Mouse (Mus musculus) forebrain, postnatal 0 days (tissue): Measurements from ENCODE around the gene Ano2. TPM values are rescaled to one million over a fixed set of nuclear protein-coding genes. Genes with fewer than 3 reads are reported as not detected.

Experiments used
- ATAC-seq: fragments of 200-750 bp; cut with Nextera tagmentation; 2 replicates; pipeline ENCODE4 v1.8.0; 2017; ENCODE audit warnings: mild to moderate bottlenecking, moderate library complexity
- DNase-seq: peaks from one replicate; pipeline ENCODE4 v3.0.0-alpha.2; 2015
- H3K27ac ChIP-seq: fragments of 300-500 bp; sonication (generic); 2 replicates; pipeline ENCODE4 v1.5.1; 2014; ENCODE audit warnings: low read depth, mild to moderate bottlenecking, antibody characterized with exemption, low read length, moderate library complexity, mixed read lengths
- H3K27me3 ChIP-seq: fragments of 300-500 bp; sonication (generic); 2 replicates; pipeline ENCODE4 v1.6.1; 2014; ENCODE audit warnings: mild to moderate bottlenecking, low read length, mixed read lengths; ENCODE audit not compliant: insufficient read depth
- H3K36me3 ChIP-seq: fragments of 300-500 bp; sonication (generic); 2 replicates; pipeline ENCODE4 v1.6.1; 2014; ENCODE audit warnings: mild to moderate bottlenecking, moderate library complexity; ENCODE audit not compliant: insufficient read depth
- H3K4me1 ChIP-seq: fragments of 300-500 bp; sonication (generic); 2 replicates; pipeline ENCODE4 v1.6.1; 2014; ENCODE audit warnings: antibody characterized with exemption; ENCODE audit not compliant: insufficient read depth
- H3K4me2 ChIP-seq: fragments of 300-500 bp; sonication (generic); 2 replicates; pipeline ENCODE4 v1.6.1; 2014; ENCODE audit warnings: low read depth, mild to moderate bottlenecking, moderate library complexity
- H3K4me3 ChIP-seq: fragments of 300-500 bp; sonication (generic); 2 replicates; pipeline ENCODE4 v1.5.1; 2014; ENCODE audit warnings: low read depth, low read length, mixed read lengths
- H3K9ac ChIP-seq: fragments of 300-500 bp; sonication (generic); 2 replicates; pipeline ENCODE4 v1.6.1; 2014; ENCODE audit warnings: mild to moderate bottlenecking
- H3K9me3 ChIP-seq: fragments of 300-500 bp; sonication (generic); 2 replicates; pipeline ENCODE4 v1.6.1; 2016; ENCODE audit warnings: low read length
- CTCF ChIP-seq: sonication (generic); IDR thresholded peaks from 2 replicates; pipeline ENCODE4 v1.5.1; 2016; ENCODE audit warnings: antibody characterized with exemption, control low read depth, low read depth
- WGBS: fragments of 180-500 bp; shearing (Covaris S2); extraction: QIAGEN DNeasy Blood & Tissue Kit; methylation state at CpG from one replicate; pipeline ENCODE4 v1.1.7; 2014; 5-methylcytosine and 5-hydroxymethylcytosine counted together
- polyA plus RNA-seq: library from polyadenylated mRNA; unstranded; fragments of >200 nt; fragmentation: Nextera tagmentation; extraction: Ambion mirVana; gene quantifications from 2 replicates; pipeline ENCODE4 v1.2.1, GENCODE M21; 2015
- total RNA-seq: library from RNA; depleted of rRNA; stranded (reverse); fragments of >200 nt; gene quantifications from 2 replicates; pipeline ENCODE4 v1.2.3, GENCODE M21; 2014; rRNA removed

Gene Ano2
- total and polyA plus RNA-seq, 2 experiments from 2014 or later: 0.82 to 5.5 TPM

DNA sequence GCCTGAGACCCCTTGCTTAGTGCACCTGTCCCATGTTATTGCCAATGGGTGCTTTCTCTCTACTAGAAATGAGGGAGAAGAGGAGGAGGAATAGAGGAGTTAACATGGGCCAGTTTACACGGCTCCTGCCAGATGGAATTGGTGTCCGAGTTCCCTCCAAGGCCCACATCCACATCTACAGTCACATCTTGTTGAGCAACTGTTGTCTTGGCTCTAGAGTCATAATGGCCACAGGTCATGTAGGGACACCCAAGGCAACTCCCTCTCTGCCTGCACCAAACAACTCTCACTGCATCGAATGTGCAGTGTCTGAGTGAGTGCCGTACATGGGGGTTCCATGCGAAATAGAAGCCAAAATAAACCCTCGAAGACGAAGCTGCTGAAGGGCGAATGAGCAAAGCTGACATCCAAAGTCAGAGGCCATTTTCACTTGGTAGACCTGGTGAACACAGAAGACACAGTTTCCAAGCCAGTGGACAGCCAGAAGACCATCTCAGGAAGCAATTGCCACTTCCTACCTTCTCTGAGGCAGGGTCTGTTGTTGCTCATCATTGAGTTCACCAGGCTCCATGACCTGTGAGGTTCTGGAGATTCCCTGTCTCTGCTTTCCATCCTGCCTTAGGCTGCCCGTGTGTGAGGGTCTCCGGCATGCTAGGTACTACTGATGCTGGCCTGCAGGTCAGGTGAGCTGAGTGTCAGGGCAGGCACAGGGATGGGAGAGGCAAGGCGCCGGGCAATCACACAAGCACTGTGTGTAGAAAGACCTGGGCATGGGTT lies 398.5 kb downstream of the Ano2 start:
- Histone ChIP-seq H3K9ac (no peak overlapping the region), H3K4me3 (no peak overlapping the region), H3K36me3 (no peaks in the 10 kb centered on the region), H3K27me3 (no peaks in the 10 kb centered on the region), H3K9me3 (no peaks in the 10 kb centered on the region), H3K27ac (no peak overlapping the region), H3K4me2 (no peak overlapping the region), H3K4me1 (no peaks in the 10 kb centered on the region)
- WGBS: 91% methylated on average over 12 of the region's 12 CpGs
- TF ChIP-seq CTCF: no peak
- ATAC-seq (no peak), DNase-seq (no peak)

Other genes with a start within 250 kb of the Ano2 start
- gene Cd9, start 195.6 kb upstream of the Ano2 start, total RNA-seq: 41.2 and 57.4 TPM in 2 replicates
- gene Cd9, start 195.6 kb upstream of the Ano2 start, polyA plus RNA-seq: 125 and 140 TPM in 2 replicates
- 21.2 and 30.0 TPM in 2 replicates for gene Vwf, start 143.6 kb upstream of the Ano2 start, total RNA-seq
- 8.9 and 13.1 TPM in 2 replicates for gene Vwf, start 143.6 kb upstream of the Ano2 start, polyA plus RNA-seq